Mouse (Mus musculus) left cerebral cortex, adult 18-20 months (tissue): ENCODE measurements at regions not wholly inside any gene's neighbourhood (a gene's known extent, or its start where the extent isn't known, plus 50 kb on each side); places are given as distances from the start of the nearest gene placed in this dataset.
A peak's percentile ranks its signal among the peaks of the same experiment; 100 is the strongest.
"Not testable (repeated sequence)": the region's sequence is repeated elsewhere in the genome, so short reads cannot be mapped to it uniquely, and the experiment has no call there.

Experiments
- DNase-seq, 2 experiments: peaks; one replicate each; pipeline ENCODE4 v3.0.0; 2021 to 2022; ENCODE audit warnings: low spot score in 2 of 2, mixed read lengths in 1 of 2

- no peak for DNase-seq
These were observed 111.9 kb downstream of the Ibtk start for GRCm38 (mm10) chr9:85637274-85637673.

GRCm38 (mm10) chr9:85636131-85636447, 113.0 kb downstream of the Ibtk start:
- DNase-seq, result no peak

- DNase-seq, result no peak
These were observed 113.5 kb downstream of the Ibtk start for GRCm38 (mm10) chr9:85635438-85636130.

- not testable (repeated sequence) for DNase-seq
These were observed 114.3 kb downstream of the Ibtk start for GRCm38 (mm10) chr9:85634786-85635185.

GRCm38 (mm10) chr9:85617972-85618371, 131.2 kb downstream of the Ibtk start:
- no peak for DNase-seq

GRCm38 (mm10) chr9:85617177-85617777, 131.9 kb downstream of the Ibtk start:
- DNase-seq, result no peak

GRCm38 (mm10) chr9:85616266-85616869, 132.8 kb downstream of the Ibtk start:
- no peak for DNase-seq

- no peak for DNase-seq
These were observed 140.0 kb downstream of the Ibtk start for GRCm38 (mm10) chr9:85609152-85609551.

GRCm38 (mm10) chr9:85596959-85597358, 152.2 kb downstream of the Ibtk start:
- DNase-seq, result peak in 1 of 2 experiments; percentile 52

- DNase-seq, result no peak
These were observed 155.3 kb downstream of the Ibtk start for GRCm38 (mm10) chr9:85593867-85594266.

GRCm38 (mm10) chr9:85592639-85593038, 156.5 kb downstream of the Ibtk start:
- no peak for DNase-seq

- DNase-seq, result no peak
These were observed 159.9 kb downstream of the Ibtk start for GRCm38 (mm10) chr9:85589210-85589609.

- peak; percentile 22 to 24 for DNase-seq
These were observed 161.1 kb downstream of the Ibtk start for GRCm38 (mm10) chr9:85588077-85588476.

GRCm38 (mm10) chr9:85581028-85581595, 168.0 kb downstream of the Ibtk start:
- DNase-seq, result no peak

- no peak for DNase-seq
These were observed 171.3 kb downstream of the Ibtk start for GRCm38 (mm10) chr9:85577812-85578211.

- DNase-seq, result no peak
These were observed 171.8 kb downstream of the Ibtk start for GRCm38 (mm10) chr9:85577338-85577737.

- no peak for DNase-seq
These were observed 180.3 kb downstream of the Ibtk start for GRCm38 (mm10) chr9:85568877-85569276.

GRCm38 (mm10) chr9:85551871-85552270, 197.3 kb downstream of the Ibtk start:
- DNase-seq, result no peak

- no peak for DNase-seq
These were observed 198.7 kb downstream of the Ibtk start for GRCm38 (mm10) chr9:85550455-85550854.

GRCm38 (mm10) chr9:85546226-85546625, 202.9 kb downstream of the Ibtk start:
- DNase-seq, result no peak

GRCm38 (mm10) chr9:85545566-85545965, 203.6 kb downstream of the Ibtk start:
- no peak for DNase-seq

GRCm38 (mm10) chr9:85538557-85538956, 210.6 kb downstream of the Ibtk start:
- no peak for DNase-seq
